8 mouse cellular contexts compared by ENCODE assay signal in the genomic region with DNA sequence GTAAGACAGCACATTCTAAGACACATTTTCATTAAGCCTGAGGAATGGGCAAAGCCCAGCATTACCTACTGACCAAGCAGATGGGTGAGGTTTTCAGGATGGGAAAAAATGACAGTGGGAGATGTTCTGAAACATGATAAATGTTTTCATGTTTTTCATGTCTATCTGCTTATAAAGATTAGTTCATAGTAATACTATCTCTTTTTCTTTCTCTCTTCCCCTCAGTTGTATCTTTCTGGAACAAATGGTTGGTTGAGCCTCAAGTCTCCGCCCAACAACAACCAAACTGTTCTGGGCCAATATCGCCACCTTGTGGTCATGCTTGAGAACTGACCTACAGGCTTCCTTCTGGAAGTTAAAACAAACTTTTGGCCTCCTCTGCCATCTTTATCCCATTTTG. TPM values are rescaled to one million over a fixed set of nuclear protein-coding genes. Genes with fewer than 3 reads are reported as not detected.
DNase-seq lines count a peak whose midpoint lies in the region; ATAC-seq lines count a peak whose summit lies in the region.
"Had no signal": no experiment of that assay in that cellular context is flagged by ENCODE, and none has a peak within 500 bp of the region (broad histone marks: within the 10 kb centered on the region; RNA-seq: fewer than 3 reads in every experiment).

No protein-coding gene starts in this region.

- 6% methylated on average over 2 of the region's 2 CpGs for WGBS in liver, embryonic 15.5 days (ENCODE audit: insufficient replicate concordance)

- peak overlapping the region; percentile 83 for H3K27ac ChIP-seq in liver, embryonic 15.5 days (replicated peaks)
- H3K27ac ChIP-seq: heart, embryonic 15.5 days had no signal

- peak; percentile 76 for ATAC-seq in liver, embryonic 15.5 days (ENCODE audit: insufficient read depth)

- peak overlapping the region; percentile 21; the same call in 1 of the 2 replicates for H3K4me2 ChIP-seq in liver, embryonic 15.5 days
- H3K4me2 ChIP-seq: heart, embryonic 15.5 days had no signal

- no peak overlapping the region for H3K9ac ChIP-seq in liver, embryonic 15.5 days
- H3K9ac ChIP-seq: heart, embryonic 15.5 days had no signal

- no peaks in the 10 kb centered on the region for H3K9me3 ChIP-seq in liver, embryonic 15.5 days (replicated peaks)
- H3K9me3 ChIP-seq: heart, embryonic 15.5 days had no signal

- peak; percentile 11 for DNase-seq in left cerebral cortex, postnatal 4 days
- DNase-seq in left cerebral cortex, adult 11 months (ENCODE audit: low spot score) = no peak
- peak; percentile 82 for DNase-seq in T-cell, adult 2 months (ENCODE audit: low spot score)
- DNase-seq in embryo, embryonic 11.5 days (ENCODE audit: low read depth, low spot score) = peak; percentile 23
- DNase-seq in spleen, postnatal 10 days (ENCODE audit: low spot score in 2 of 2) = peak; percentile 72 to 85
- no peak for DNase-seq in ovary, postnatal 36 days (ENCODE audit: low spot score)

- intact Hi-C loops in left cerebral cortex, postnatal 4 days (cut with DNase I) = no loop called here

- H3K4me3 ChIP-seq in liver, embryonic 15.5 days (replicated peaks) = no peak overlapping the region
- H3K4me3 ChIP-seq: heart, embryonic 15.5 days had no signal

- no peaks in the 10 kb centered on the region for H3K27me3 ChIP-seq in liver, embryonic 15.5 days
- H3K27me3 ChIP-seq: heart, embryonic 15.5 days had no signal

- H3K36me3 ChIP-seq in liver, embryonic 15.5 days (replicated peaks) = peaks cover 57% of the 10 kb centered on the region
- H3K36me3 ChIP-seq: heart, embryonic 15.5 days had no signal

- H3K4me1 ChIP-seq in liver, embryonic 15.5 days (replicated peaks) = peaks cover 40% of the 10 kb centered on the region
- H3K4me1 ChIP-seq: heart, embryonic 15.5 days had no signal

RNA-seq across cellular contexts. Expression of gene Ikzf1, which starts 57.8 kb away (rescaled TPM):
- total RNA-seq in left cerebral cortex, postnatal 4 days (2021) = 1 to 10 TPM; 2.3 to 2.5 TPM
- 33.7 and 35.9 TPM in 2 replicates for polyA plus RNA-seq in liver, embryonic 15.5 days (2015; fragmentation: Nextera tagmentation; extraction: Ambion mirVana)

Comparison
In these comparisons a context has a peak if more than half of its experiments do, and no peak if none do; other contexts are left out.
1. DNase-seq: peak in left cerebral cortex, postnatal 4 days (single experiment), T-cell, adult 2 months (single experiment), embryo, embryonic 11.5 days (single experiment) and spleen, postnatal 10 days (2 of 2); none in left cerebral cortex, adult 11 months (single experiment) and ovary, postnatal 36 days (single experiment).